Mouse (Mus musculus) lung, adult 2 months (tissue): Measurements from ENCODE around the gene Hipk1.

Source experiments
- CTCF ChIP-seq: fragments of 200-500 bp; IDR thresholded peaks from 2 replicates; pipeline ENCODE4 v1.5.1; 2011; ENCODE audit warnings: mild to moderate bottlenecking, low read length, control low read depth; ENCODE audit not compliant: insufficient read depth
- POLR2A ChIP-seq: fragments of 200-500 bp; IDR thresholded peaks from 2 replicates; pipeline ENCODE4 v1.6.1; 2011; ENCODE audit warnings: low read depth, mild to moderate bottlenecking, control low read depth, low read length, borderline replicate concordance; ENCODE audit errors: extremely low read depth

DNA sequence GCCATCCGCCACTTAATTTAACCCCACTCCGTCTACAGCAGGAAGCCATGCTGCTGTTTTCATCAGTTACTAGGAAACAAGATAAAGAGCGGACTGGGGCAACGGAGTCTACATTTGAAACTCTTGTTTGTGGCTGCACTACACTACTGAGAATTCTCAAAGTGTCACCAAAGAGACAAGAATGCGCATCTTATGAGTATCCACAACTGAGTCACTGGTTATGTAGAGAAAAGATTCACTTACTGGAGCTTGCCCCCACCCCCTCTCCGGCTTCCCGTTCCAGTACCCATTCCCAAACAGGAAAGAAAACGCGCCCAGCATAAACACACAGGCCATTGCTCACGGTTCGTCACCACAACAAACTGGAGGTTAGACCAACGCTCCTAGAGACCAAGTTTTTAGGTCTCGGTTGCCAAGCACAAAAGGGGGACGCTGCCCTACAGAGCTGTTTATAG lies 1.4 kb downstream of the Hipk1 start:
- TF ChIP-seq CTCF (no peak), POLR2A (no peak)
